Mouse (Mus musculus) ovary, postnatal 36 days (tissue): Measurements from ENCODE around the gene Slc25a1.

ENCODE experiments used
- DNase-seq: peaks from one replicate; pipeline ENCODE4 v3.0.0; 2022; ENCODE audit warnings: low spot score, mixed read lengths

The Slc25a1 gene

DNA sequence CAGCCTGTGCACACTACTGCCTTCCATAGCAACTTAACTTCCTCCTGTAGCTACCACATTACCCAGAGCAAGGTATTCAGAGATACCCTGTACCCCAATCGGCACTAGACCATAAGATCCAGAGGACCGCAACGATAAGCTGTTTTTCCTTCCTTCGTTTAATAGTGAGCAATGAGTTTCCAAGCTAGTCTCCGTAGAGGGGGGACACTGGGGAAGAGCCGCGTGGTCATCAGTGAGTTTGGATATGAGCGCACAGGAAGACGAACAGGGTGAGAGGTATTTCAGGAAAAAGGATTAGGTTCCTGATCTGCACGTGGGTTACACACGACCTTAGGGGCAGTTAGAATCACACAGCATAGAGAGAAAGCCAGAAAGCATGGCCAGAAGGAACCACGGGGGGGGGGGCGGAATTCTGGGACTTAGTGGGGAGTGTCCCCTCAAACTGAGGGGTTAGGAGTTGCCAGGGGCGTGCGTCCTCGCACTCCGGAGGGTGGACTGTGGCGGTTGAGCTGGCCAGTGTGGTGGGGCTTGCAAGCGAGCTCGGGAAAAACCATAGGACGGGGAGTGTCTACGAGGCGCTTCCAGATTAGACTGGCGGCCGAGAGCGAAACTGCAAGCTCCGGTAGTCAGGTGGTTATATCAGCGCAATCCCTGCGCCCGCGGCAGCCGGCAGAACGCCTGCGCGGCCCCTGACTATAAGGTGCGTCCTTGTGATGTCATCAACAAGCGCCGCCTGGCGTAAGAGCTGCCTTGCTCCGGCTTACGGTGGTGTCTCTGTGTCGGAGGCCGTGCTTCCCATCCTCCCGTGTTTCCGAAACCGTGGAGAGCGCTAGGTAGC lies 6.5 kb downstream of the Slc25a1 start:
- DNase-seq, result peak; percentile 93

DNA sequence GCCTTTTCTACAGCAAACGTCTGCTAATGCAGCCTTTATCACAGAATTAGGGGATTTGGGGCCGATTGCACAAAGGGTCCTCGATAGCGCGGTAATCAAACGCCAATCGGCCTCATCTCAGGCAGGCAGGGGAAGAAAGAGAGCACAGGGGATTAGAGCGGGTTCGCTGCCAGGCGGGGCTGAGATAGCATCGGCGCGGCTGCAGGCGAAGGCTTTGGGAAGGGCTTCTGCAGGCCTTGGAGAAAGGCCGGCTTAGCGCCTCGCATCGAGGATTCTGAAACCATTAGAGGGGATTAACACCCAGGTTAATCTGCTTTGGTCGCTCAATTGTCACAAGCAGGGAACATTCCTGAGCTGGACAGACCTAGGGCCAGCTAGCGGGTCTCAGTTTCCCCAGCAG lies 7.4 kb downstream of the Slc25a1 start:
- no peak for DNase-seq

DNA sequence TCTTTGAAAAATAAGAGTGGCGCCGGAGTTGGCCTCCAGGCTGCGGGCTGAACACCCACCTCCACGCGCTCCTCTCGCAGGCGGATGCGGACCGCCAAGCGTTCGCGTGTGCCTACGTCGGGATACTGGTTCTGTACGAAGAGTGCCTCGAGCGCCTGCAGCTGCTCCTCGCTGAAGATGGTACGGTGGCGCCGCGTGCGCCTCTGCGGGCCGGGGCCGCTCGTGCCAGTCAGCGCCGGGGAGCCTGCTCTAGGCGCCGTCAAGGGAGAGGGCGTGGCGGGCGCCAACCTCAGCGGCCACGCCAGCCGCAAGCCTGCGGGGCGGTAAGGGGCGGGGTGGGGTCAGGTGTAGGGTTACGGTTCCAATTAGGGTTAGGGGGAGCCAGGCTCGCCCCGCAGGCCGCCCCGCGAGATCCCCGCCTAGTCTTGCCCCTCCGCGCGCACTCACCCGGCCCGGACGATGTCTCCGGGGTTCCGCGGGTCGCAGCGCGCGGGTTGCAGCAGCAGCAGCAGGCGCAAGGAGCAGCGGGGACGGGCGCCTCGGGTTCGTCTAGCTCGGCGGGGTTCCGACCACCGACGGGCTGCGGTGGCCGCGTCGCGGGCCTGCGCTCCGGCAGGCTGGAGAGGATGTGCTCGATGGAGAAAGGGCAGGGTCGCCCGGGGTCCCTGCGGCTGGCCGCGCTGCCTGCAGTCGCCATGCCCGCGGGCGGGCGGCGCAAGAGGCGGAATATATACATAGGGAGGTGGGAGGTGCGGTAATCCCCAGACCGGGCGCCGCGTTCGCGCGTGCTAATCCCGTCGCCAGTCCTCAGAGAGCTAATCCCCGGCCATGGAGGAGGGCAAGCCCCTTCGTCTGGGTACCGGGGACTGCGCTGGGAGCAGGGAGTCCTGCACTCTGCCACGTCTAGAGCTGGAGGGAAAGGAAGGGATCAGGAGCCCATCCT lies 13.4 kb downstream of the Slc25a1 start, which contains the start of gene Gsc2:
TSS of gene Gsc2 (minus strand) at position 753 of the 943 bp plus-strand sequence.
- DNase-seq, result peak; percentile 42

DNA sequence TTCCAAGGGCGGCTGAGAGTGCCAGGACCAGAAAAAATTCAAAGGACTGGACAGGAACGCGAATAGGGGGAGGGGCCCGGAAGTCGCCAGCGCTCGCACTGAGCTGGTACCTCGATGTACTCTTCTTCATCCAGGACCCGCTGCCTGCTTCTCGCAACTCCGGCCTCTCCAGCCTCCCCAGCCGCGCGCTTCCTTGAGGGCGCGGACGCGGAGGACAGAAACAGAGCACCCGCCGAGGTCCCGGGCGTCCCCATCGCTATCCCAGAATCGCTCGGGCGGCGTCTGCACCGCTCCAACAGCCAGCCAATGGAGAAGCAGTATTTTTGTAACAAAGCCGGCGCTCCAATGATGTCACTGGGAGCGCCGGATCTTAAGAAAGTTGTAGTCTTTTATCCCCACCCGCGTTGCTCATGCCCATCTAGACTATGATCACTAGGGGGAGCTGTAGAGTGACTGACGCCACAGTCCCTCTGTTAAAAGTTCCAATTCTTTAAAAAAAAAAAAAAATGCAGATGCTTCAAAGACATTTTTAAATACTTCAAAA lies 16.9 kb downstream of the Slc25a1 start, which contains the start of gene Ess2:
TSS of gene Ess2 (minus strand) at position 297 of the 544 bp plus-strand sequence.
- peak; percentile 86 for DNase-seq

DNA sequence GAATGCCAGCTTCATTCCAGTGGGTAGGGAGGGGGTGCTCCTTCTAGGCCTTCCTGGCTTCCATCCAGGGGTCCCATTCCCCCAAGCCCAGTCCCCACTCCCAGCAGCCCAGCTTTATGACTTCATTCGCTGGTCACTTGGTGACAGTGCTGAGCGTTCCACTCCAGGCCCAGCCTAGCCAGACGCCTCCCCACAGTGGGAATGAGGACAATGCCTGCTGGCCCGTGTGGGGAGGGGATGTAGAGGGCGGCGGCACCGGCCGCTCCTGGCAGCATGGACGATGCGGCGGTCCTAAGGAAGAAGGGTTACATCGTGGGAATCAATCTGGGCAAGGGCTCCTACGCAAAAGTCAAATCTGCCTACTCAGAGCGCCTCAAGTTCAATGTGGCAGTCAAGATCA lies 29.6 kb downstream of the Slc25a1 start, which contains the start of the genes Dgcr2 and Tssk2:
TSS of gene Dgcr2 (minus strand) at position 101 of the 400 bp plus-strand sequence.
TSS of gene Tssk2 (plus strand) at position 176 of the 400 bp plus-strand sequence.
- DNase-seq, result no peak

DNA sequence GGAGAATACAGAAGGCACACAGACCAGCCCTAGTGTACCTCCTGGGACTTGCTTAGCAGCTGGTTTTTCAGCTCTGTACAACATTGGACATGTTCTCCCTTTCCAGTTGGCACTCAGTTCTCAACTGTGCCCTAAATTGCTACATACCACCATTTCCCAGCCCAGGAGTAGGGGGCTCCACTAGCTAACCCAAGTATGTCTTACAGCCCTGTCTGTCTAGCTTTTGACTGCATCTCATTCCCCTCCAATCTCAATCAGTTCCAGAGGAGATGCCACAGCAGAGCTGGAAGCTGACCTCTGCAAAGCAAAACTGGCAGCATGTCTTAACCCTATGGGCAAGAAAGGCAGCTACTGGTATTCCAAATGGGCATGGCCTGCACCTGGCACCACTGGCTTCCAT lies 31.9 kb downstream of the Slc25a1 start:
- DNase-seq, result no peak

DNA sequence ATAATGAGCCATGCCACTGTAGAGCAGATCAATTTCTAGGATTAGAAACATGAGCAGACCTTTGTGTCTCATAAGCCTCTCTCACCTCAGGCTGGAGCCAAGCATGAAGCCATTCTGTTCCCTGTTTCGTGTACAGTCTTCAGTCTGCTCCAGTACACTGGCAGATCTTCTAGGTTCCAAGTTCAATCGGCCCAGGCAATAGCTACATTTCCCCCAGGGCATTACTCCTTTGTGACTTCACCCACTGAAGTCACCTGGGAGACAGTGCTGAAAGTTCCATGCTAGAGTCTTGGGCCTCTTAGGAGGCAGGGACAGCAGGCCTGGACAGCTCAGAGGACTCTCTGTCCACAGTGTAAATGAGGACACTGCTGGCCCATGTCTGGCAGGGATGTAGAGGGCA lies 34.1 kb downstream of the Slc25a1 start, which contains the start of gene Tssk1:
TSS of gene Tssk1 (plus strand) at position 301 of the 400 bp plus-strand sequence.
- DNase-seq, result no peak

DNA sequence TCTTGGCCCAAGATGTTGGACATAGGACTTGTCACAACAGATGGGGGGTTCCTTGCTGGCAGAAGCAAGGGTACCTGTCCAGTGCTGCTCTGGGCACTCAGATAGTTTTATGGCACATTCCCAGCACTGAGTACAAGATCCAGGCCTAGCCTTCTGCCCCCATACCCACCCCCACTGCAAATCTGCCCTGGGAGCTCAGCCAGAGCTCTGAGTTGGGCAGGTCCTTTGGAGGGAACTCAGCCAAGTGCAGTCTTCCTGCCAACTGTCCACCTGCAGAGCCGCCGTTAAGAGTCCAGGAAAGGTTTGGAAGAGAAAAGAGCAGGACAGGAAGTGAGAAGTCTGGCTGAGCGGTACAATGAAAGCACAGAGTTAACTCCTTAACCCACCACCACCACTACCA lies 35.4 kb downstream of the Slc25a1 start:
- peak; percentile 47 for DNase-seq

DNA sequence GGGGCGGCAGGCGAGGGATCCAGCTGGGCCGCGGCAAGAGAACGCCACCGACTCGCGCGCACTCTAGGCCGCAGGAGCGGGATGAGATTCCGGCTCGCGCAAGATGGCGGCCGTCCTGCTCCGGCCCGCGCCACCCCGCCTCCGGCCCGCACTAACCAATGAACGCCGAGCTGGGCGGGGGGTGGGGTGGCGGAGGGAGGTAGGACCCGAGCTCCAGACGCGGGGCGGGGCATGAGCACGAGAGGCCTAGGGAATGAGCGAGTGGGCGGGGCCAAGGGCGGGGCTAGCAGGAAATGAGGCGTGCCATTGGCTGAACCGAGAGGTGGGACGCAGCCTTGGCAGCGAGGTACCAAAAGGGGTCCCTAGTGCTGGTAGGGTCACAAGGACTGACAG lies 36.5 kb downstream of the Slc25a1 start, which contains the start of gene Gm20518:
TSS of gene Gm20518 (minus strand) at position 105 of the 393 bp plus-strand sequence.
- DNase-seq, result peak; percentile 99

DNA sequence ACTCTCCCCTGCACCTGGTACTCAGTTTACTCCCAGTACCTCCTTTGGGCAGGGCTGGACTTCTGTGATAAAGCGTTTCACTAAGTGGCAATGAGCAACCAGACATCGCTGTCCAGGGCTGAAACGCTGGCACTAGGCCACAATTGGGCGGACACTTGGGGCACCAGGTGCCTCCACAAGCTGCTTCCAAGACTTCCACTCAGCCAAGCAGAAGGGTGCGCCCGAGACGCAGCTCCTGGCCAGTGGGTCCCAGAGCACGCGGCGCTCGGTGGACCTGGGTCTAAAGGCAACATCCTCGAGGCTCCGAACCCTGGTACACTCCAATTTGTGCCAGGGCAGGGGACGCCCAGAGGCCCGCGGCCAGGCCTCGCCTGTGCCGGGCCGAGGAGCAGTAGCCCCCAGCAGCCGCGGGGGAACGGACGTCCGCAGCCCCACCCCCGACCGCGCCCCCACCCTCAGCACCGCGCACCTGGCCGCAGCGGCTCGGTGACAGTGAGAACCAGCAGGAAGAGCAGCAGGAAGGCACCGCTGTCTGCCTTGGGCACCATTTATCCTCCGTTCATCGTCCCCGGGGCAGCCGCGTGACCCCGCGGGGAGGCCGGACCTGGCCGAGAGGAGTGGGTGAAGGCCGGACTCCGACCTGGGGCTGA lies 37.0 kb downstream of the Slc25a1 start:
- DNase-seq, result peak; percentile 80

DNA sequence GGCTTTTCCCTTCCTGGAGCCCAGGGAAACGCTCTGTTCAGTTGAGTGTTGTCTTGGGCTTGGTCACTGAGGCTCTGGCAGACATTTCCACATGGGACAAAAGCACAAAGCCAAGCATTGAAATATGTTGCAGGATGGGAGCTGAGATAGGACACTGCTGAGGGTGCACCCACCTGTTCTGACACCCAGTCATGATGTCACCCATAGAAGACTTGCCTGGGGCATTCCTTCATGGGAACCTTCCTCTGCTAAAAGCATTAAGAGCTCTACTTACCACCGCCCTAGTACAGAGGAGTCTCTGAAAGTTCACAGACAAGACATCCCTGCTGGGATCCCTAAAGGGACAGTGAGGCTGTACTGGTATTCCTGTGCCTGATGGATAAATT lies 37.7 kb downstream of the Slc25a1 start:
- DNase-seq, result no peak

DNA sequence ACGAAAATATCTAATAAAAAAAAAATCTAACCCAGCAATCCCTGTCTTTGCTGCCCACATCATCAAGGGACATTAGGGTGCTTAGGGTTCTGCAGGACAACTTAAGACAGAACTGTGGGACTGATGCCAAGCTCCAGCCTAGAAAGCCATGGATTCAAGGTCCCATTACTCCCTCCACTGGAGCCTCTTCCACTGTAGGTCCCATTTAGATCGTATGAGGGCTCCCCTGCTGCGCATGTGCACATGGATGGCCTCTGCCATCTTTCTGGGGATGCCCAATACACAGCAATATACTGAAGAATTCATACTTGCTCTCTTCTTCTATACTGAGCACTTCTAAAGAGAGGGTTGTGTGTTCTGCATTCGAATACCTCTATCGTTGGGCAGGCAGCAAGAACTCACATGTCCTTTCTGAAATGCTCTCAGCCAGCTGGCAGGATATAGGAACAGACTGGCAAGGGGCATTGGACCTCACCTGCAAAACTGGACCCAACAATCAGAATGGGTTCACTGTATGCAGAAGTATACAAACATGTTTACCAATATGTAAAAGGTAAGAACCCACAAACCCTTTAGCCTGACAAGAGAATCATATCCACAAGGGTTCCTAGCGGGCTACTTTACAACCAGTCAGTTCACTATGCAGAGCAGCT lies 38.2 kb downstream of the Slc25a1 start:
- no peak for DNase-seq

DNA sequence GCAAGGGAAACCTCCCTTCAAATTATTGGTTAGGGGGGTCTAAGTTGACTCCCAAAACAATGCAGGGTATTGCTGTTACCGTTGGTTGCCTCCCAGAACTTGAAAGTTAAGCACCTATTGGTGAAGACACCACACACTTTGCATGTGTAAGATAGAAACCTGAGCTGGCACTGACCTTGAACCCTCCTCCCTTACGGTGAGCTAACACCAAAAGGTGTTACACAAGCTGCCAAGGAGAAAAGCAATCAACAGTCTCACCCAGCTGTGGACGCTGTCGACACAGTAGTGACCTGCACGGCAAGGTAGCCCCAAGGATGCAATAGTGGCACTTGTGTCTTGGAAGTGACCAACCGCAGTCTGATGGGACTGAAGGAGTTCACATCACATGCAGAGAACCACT lies 43.9 kb downstream of the Slc25a1 start:
- no peak for DNase-seq

DNA sequence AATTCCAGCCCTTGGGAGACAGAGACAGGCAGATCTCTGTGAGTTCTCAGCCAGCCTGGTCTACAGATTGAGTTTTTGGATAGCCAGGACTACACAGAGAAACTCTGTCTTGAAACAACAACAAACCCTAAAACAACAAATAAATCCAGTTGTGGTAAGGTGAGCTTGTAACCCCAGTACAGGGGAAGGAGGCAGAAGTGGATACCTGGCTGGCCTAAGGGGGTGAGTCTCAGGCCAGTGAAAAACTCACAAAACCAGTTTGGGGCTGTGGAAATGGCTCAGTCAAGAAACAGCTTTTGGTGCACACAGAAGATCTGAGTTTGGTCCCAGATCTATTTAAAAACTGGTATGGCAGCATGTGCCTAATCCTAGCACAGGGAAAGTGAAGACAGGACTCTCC lies 45.8 kb downstream of the Slc25a1 start:
- no peak for DNase-seq

DNA sequence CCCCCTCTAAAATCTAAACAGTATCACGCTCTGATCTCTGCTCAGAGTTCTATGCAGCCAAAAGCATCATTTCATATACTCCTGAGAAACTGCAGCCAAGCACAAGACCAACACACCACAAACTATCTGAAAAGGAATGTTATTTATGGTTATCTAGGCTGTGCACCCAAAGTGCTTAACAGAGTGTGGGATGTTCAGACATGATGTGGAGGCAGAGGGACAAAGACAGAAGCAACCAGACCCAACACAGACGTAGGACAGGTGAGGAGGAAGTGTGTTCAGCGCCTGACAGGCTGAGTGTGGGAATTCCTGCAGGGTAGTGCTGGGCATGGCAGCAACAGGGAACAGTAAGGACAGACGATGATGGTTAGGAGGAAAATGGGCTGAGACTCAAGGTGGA lies 48.4 kb downstream of the Slc25a1 start:
- DNase-seq, result no peak

DNA sequence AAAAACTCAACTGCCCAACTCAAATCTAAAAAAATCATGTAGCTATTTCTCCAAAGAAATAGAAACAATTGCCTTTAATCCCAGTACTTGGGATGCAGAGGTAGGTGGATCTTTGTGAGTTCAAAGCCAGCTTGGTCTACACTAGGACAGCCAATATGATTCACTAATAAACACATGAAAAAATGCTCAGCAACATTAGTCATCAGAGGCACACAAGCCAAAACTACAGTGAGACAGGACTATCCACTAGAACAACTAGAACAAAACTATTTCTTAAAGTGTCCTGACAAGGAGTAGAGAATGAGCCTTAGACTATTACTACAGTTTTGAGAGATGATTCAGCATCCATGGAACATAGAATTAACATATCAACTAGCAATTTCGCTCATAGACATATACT lies 51.9 kb downstream of the Slc25a1 start:
- DNase-seq, result no peak
